Mouse (Mus musculus) hindbrain, embryonic 13.5 days (tissue): Measurements from ENCODE around the gene Cacna1c. TPM values are rescaled to one million over a fixed set of nuclear protein-coding genes. Genes with fewer than 3 reads are reported as not detected.

Experiments
- ATAC-seq: fragments of 200-750 bp; cut with Nextera tagmentation; 2 replicates; pipeline ENCODE4 v1.8.0; 2017; ENCODE audit warnings: moderate TSS enrichment; ENCODE audit not compliant: low FRiP score
- H3K27ac ChIP-seq: fragments of 300-500 bp; sonication (generic); 2 replicates; pipeline ENCODE4 v1.5.1; 2015; ENCODE audit warnings: inconsistent platforms, mild to moderate bottlenecking, moderate library complexity
- H3K27me3 ChIP-seq: fragments of 300-500 bp; sonication (generic); 2 replicates; pipeline ENCODE4 v1.6.1; 2015; ENCODE audit warnings: mild to moderate bottlenecking, inconsistent platforms
- H3K36me3 ChIP-seq: fragments of 300-500 bp; sonication (generic); 2 replicates; pipeline ENCODE4 v1.6.1; 2015; ENCODE audit warnings: mild to moderate bottlenecking, inconsistent platforms
- H3K4me1 ChIP-seq: fragments of 300-500 bp; sonication (generic); replicated peaks from 2 replicates; pipeline ENCODE4 v1.6.1; 2015; ENCODE audit warnings: inconsistent platforms
- H3K4me2 ChIP-seq: fragments of 300-500 bp; sonication (generic); 2 replicates; pipeline ENCODE4 v1.6.1; 2015; ENCODE audit warnings: inconsistent platforms, mild to moderate bottlenecking, moderate library complexity
- H3K4me3 ChIP-seq: fragments of 300-500 bp; sonication (generic); 2 replicates; pipeline ENCODE4 v1.5.1; 2015; ENCODE audit warnings: mild to moderate bottlenecking, inconsistent platforms
- H3K9ac ChIP-seq: fragments of 300-500 bp; sonication (generic); 2 replicates; pipeline ENCODE4 v1.6.1; 2015; ENCODE audit warnings: mild to moderate bottlenecking, inconsistent platforms
- H3K9me3 ChIP-seq: fragments of 300-500 bp; sonication (generic); 2 replicates; pipeline ENCODE4 v1.6.1; 2016; ENCODE audit warnings: inconsistent platforms
- whole genome bisulfite sequencing: fragments of 180-500 bp; shearing (Covaris S2); methylation state at CpG from one replicate; pipeline ENCODE4 v1.1.7; 2015; 5-methylcytosine and 5-hydroxymethylcytosine counted together
- polyA plus RNA-seq: library from polyadenylated mRNA; unstranded; fragments of >200 nt; fragmentation: Nextera tagmentation; extraction: Ambion mirVana; gene quantifications from 2 replicates; pipeline ENCODE4 v1.2.1, GENCODE M21; 2015

The Cacna1c gene
- polyA plus RNA-seq, 1 experiment from 2014 or later: 6.9 TPM

GRCm38 (mm10) chr6:118864696-118865620 is 331.3 kb downstream of the Cacna1c start:
- H3K4me2 ChIP-seq: no peak overlapping the region
- H3K27ac ChIP-seq: no peak overlapping the region
- peaks cover 23% of the 10 kb centered on the region for H3K4me1 ChIP-seq
- no peaks in the 10 kb centered on the region for H3K27me3 ChIP-seq
- no peak overlapping the region for H3K9ac ChIP-seq
- 69% methylated on average over 18 of the region's 18 CpGs for WGBS
- no peaks in the 10 kb centered on the region for H3K36me3 ChIP-seq
- H3K9me3 ChIP-seq: no peaks in the 10 kb centered on the region
- no peak for ATAC-seq
- no peak overlapping the region for H3K4me3 ChIP-seq

- H3K36me3 ChIP-seq: no peaks in the 10 kb centered on the region
- no peak for ATAC-seq
- peaks cover 17% of the 10 kb centered on the region for H3K4me1 ChIP-seq
- no peaks in the 10 kb centered on the region for H3K27me3 ChIP-seq
- H3K4me2 ChIP-seq: no peak overlapping the region
- H3K9ac ChIP-seq: no peak overlapping the region
- 86% methylated on average over 9 of the region's 9 CpGs for WGBS
- H3K27ac ChIP-seq: no peak overlapping the region
- H3K4me3 ChIP-seq: no peak overlapping the region
- no peaks in the 10 kb centered on the region for H3K9me3 ChIP-seq
Measured at GRCm38 (mm10) chr6:118862727-118863126, 333.5 kb downstream of the Cacna1c start.

- Histone ChIP-seq H3K36me3 (no peaks in the 10 kb centered on the region), H3K27ac (no peak overlapping the region), H3K4me2 (no peak overlapping the region), H3K4me1 (peaks cover 11% of the 10 kb centered on the region), H3K9me3 (no peaks in the 10 kb centered on the region), H3K27me3 (no peaks in the 10 kb centered on the region), H3K4me3 (no peak overlapping the region), H3K9ac (no peak overlapping the region)
- WGBS: 62% methylated on average over 5 of the region's 5 CpGs
- no peak for ATAC-seq
Measured at GRCm38 (mm10) chr6:118862091-118862490, 334.1 kb downstream of the Cacna1c start.

- no peaks in the 10 kb centered on the region for H3K27me3 ChIP-seq
- H3K27ac ChIP-seq: no peak overlapping the region
- no peaks in the 10 kb centered on the region for H3K4me1 ChIP-seq
- H3K4me3 ChIP-seq: no peak overlapping the region
- H3K4me2 ChIP-seq: no peak overlapping the region
- no peaks in the 10 kb centered on the region for H3K36me3 ChIP-seq
- WGBS: 68% methylated on average over 1 of the region's 1 CpGs
- no peak for ATAC-seq
- H3K9me3 ChIP-seq: peaks cover 3% of the 10 kb centered on the region; the same call in 1 of the 2 replicates
- no peak overlapping the region for H3K9ac ChIP-seq
Measured at GRCm38 (mm10) chr6:118858431-118858830, 337.8 kb downstream of the Cacna1c start.

- H3K27ac ChIP-seq: no peak overlapping the region
- no peak overlapping the region for H3K9ac ChIP-seq
- H3K36me3 ChIP-seq: no peaks in the 10 kb centered on the region
- no peaks in the 10 kb centered on the region for H3K27me3 ChIP-seq
- 79% methylated on average over 6 of the region's 6 CpGs for WGBS
- no peak for ATAC-seq
- peaks cover 3% of the 10 kb centered on the region; the same call in 1 of the 2 replicates for H3K9me3 ChIP-seq
- H3K4me1 ChIP-seq: peaks cover 13% of the 10 kb centered on the region; the same call in 1 of the 2 replicates
- H3K4me2 ChIP-seq: no peak overlapping the region
- H3K4me3 ChIP-seq: no peak overlapping the region
Measured at GRCm38 (mm10) chr6:118852131-118852530, 344.1 kb downstream of the Cacna1c start.

- H3K4me3 ChIP-seq: no peak overlapping the region
- no peak for ATAC-seq
- no peaks in the 10 kb centered on the region for H3K36me3 ChIP-seq
- no peaks in the 10 kb centered on the region for H3K27me3 ChIP-seq
- H3K9me3 ChIP-seq: peaks cover 3% of the 10 kb centered on the region; the same call in 1 of the 2 replicates
- H3K9ac ChIP-seq: no peak overlapping the region
- peaks cover 24% of the 10 kb centered on the region for H3K4me1 ChIP-seq
- no peak overlapping the region for H3K27ac ChIP-seq
- no peak overlapping the region for H3K4me2 ChIP-seq
- WGBS: 71% methylated on average over 3 of the region's 3 CpGs
Measured at GRCm38 (mm10) chr6:118851086-118851485, 345.1 kb downstream of the Cacna1c start.

- H3K4me3 ChIP-seq: no peak overlapping the region
- H3K36me3 ChIP-seq: no peaks in the 10 kb centered on the region
- ATAC-seq: no peak
- 91% methylated on average over 2 of the region's 2 CpGs for WGBS
- H3K4me2 ChIP-seq: no peak overlapping the region
- no peaks in the 10 kb centered on the region for H3K9me3 ChIP-seq
- peaks cover 38% of the 10 kb centered on the region for H3K4me1 ChIP-seq
- H3K27me3 ChIP-seq: no peaks in the 10 kb centered on the region
- H3K9ac ChIP-seq: no peak overlapping the region
- H3K27ac ChIP-seq: no peak overlapping the region
Measured at GRCm38 (mm10) chr6:118848640-118849039, 347.6 kb downstream of the Cacna1c start.

GRCm38 (mm10) chr6:118847751-118848150 is 348.5 kb downstream of the Cacna1c start:
- ATAC-seq: no peak
- Histone ChIP-seq H3K9me3 (no peaks in the 10 kb centered on the region), H3K4me1 (peaks cover 38% of the 10 kb centered on the region), H3K36me3 (no peaks in the 10 kb centered on the region), H3K4me2 (no peak overlapping the region), H3K27ac (0 out of 2 replicates have a peak overlapping the region, but pooled peaks have one; percentile 4), H3K27me3 (no peaks in the 10 kb centered on the region), H3K4me3 (no peak overlapping the region), H3K9ac (no peak overlapping the region)
- WGBS: 87% methylated on average over 13 of the region's 13 CpGs

GRCm38 (mm10) chr6:118845829-118846228 is 350.4 kb downstream of the Cacna1c start:
- Histone ChIP-seq H3K27me3 (no peaks in the 10 kb centered on the region), H3K4me1 (peaks cover 44% of the 10 kb centered on the region), H3K4me2 (0 out of 2 replicates have a peak overlapping the region, but pooled peaks have one; percentile 1), H3K4me3 (no peak overlapping the region), H3K36me3 (no peaks in the 10 kb centered on the region), H3K9me3 (no peaks in the 10 kb centered on the region), H3K27ac (peak overlapping the region; percentile 40; the same call in 1 of the 2 replicates), H3K9ac (no peak overlapping the region)
- WGBS: 6% methylated on average over 2 of the region's 2 CpGs
- peak; percentile 40; the same call in 1 of the 2 replicates for ATAC-seq

- no peak overlapping the region for H3K9ac ChIP-seq
Measured at GRCm38 (mm10) chr6:118845180-118845579, 351.0 kb downstream of the Cacna1c start.

GRCm38 (mm10) chr6:118843566-118843965 is 352.7 kb downstream of the Cacna1c start:
- H3K4me1 ChIP-seq: peaks cover 51% of the 10 kb centered on the region
- H3K27ac ChIP-seq: no peak overlapping the region
- H3K4me2 ChIP-seq: no peak overlapping the region
- no peak overlapping the region for H3K4me3 ChIP-seq
- no peak overlapping the region for H3K9ac ChIP-seq
- WGBS: 81% methylated on average over 8 of the region's 8 CpGs
- H3K36me3 ChIP-seq: no peaks in the 10 kb centered on the region
- no peaks in the 10 kb centered on the region for H3K9me3 ChIP-seq
- ATAC-seq: no peak
- H3K27me3 ChIP-seq: no peaks in the 10 kb centered on the region

More at GRCm38 (mm10) chr6:118845180-118845579, 351.0 kb downstream of the Cacna1c start:
- Histone ChIP-seq H3K4me2 (no peak overlapping the region), H3K27me3 (no peaks in the 10 kb centered on the region), H3K4me3 (no peak overlapping the region), H3K4me1 (peaks cover 43% of the 10 kb centered on the region), H3K36me3 (no peaks in the 10 kb centered on the region), H3K9me3 (no peaks in the 10 kb centered on the region), H3K27ac (no peak overlapping the region; the same call in 1 of the 2 replicates)
- WGBS: 48% methylated on average over 6 of the region's 6 CpGs
- ATAC-seq: no peak

- 73% methylated on average over 2 of the region's 2 CpGs for WGBS
- no peaks in the 10 kb centered on the region for H3K27me3 ChIP-seq
Measured at GRCm38 (mm10) chr6:118841892-118842291, 354.3 kb downstream of the Cacna1c start.

More at GRCm38 (mm10) chr6:118841892-118842291, 354.3 kb downstream of the Cacna1c start:
- Histone ChIP-seq H3K4me2 (no peak overlapping the region), H3K4me3 (no peak overlapping the region), H3K4me1 (peaks cover 42% of the 10 kb centered on the region), H3K36me3 (no peaks in the 10 kb centered on the region), H3K9me3 (no peaks in the 10 kb centered on the region), H3K27ac (no peak overlapping the region), H3K9ac (no peak overlapping the region)
- no peak for ATAC-seq
